Mouse (Mus musculus) megakaryocyte, embryonic 14.5 days (primary cell): Measurements from ENCODE around the gene Tcf12. TPM values are rescaled to one million over a fixed set of nuclear protein-coding genes. Genes with fewer than 3 reads are reported as not detected.
A peak's percentile ranks its signal among the peaks of the same experiment; 100 is the strongest.

ENCODE experiments used
- H3K27me3 ChIP-seq: replicated peaks from 2 replicates; pipeline ENCODE3; 2012; ENCODE audit warnings: inconsistent platforms
- H3K36me3 ChIP-seq: replicated peaks from 2 replicates; pipeline ENCODE3; 2012; ENCODE audit warnings: low read length, inconsistent platforms, mixed read lengths
- H3K4me1 ChIP-seq: 2 replicates; pipeline ENCODE4 v1.6.1; 2012; ENCODE audit warnings: inconsistent platforms
- H3K4me3 ChIP-seq: replicated peaks from 2 replicates; pipeline ENCODE3; 2012; ENCODE audit warnings: moderate library complexity, mild to moderate bottlenecking, inconsistent platforms
- H3K9me3 ChIP-seq: 2 replicates; pipeline ENCODE4 v1.6.1; 2012; ENCODE audit warnings: inconsistent platforms
- FLI1 ChIP-seq: IDR thresholded peaks from 2 replicates; pipeline ENCODE4 v1.6.1; 2012; ENCODE audit warnings: low read length, inconsistent platforms, mixed read lengths
- GATA1 ChIP-seq: IDR thresholded peaks from 3 replicates; pipeline ENCODE4 v1.6.1; 2012; ENCODE audit warnings: mixed read lengths, low read length, inconsistent platforms, borderline replicate concordance
- polyA plus RNA-seq: library from polyadenylated mRNA; stranded (reverse); fragments of >175 nt; gene quantifications from 2 replicates; pipeline ENCODE4 v1.2.3, GENCODE M21; 2012; ENCODE audit warnings: low replicate concordance; ENCODE audit not compliant: insufficient read depth

Gene Tcf12
- polyA plus RNA-seq: 2.3 and 6.1 TPM in 2 replicates

DNA sequence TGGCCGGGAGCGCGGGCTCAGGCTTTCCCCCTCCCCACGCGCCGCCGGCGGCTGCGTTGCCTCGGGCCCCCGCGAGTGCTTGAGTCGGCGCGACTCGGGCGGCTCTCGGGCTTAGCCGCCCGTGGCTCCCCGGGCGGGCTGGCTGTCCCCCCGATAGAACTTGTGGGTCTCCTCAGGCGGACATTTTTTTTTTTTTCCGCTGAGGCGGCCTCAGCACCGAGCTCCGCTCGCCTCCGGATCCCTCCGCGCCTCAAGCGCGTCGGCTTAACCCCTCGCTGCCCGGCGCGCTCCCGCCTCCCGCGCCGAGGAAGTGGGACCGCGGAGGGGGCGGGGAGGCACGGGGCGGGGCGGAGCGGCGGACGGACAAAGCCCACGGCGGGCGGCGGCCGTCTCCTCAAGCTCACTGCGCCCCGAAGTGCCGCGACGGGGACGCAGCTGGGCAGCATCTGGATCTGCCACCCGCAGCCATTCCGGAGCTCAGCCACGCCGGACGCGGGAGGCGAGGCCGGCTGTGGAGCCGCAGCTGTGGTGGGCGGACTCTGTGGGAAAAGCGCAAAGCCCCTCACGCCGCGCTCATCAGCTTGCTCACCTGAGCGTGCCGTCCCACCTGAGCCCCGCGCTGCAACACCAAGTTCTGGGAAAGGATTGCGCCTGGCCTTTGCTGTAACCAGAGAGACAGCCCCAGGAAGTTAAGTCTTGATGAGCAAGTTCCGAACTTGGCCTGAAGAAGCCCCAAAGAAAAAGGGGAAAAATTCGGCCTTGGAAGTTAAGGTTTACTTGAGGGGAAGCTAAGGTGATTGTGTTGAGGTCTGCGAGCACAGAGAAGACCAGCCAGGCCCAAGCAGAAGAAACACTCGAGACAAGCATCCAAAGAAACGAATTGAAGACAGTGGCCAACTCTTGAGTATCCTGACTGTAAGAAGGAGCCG, at the start of gene Tcf12:
TSS of gene Tcf12 (minus strand) at position 250 of the 929 bp plus-strand sequence.
- H3K9me3 ChIP-seq: no peaks in the 10 kb centered on the region
- H3K36me3 ChIP-seq: peaks cover 9% of the 10 kb centered on the region
- peaks cover 24% of the 10 kb centered on the region for H3K4me1 ChIP-seq
- TF ChIP-seq FLI1 (no peak), GATA1 (no peak)
- H3K27me3 ChIP-seq: no peaks in the 10 kb centered on the region
- peak within 1 kb of the TSS; percentile 95 for H3K4me3 ChIP-seq

- Histone ChIP-seq H3K4me3 (no peak overlapping the region), H3K4me1 (no peaks in the 10 kb centered on the region), H3K36me3 (no peaks in the 10 kb centered on the region), H3K27me3 (peaks cover 14% of the 10 kb centered on the region), H3K9me3 (no peaks in the 10 kb centered on the region)
- no peak for TF ChIP-seq FLI1
- TF ChIP-seq GATA1: no peak
Measured at GRCm38 (mm10) chr9:72158392-72158791, 46.7 kb upstream of the Tcf12 start.

GRCm38 (mm10) chr9:72157091-72157490, 45.4 kb upstream of the Tcf12 start:
- Histone ChIP-seq H3K36me3 (no peaks in the 10 kb centered on the region), H3K9me3 (no peaks in the 10 kb centered on the region), H3K4me3 (no peak overlapping the region), H3K4me1 (no peaks in the 10 kb centered on the region), H3K27me3 (peaks cover 14% of the 10 kb centered on the region)
- no peak for TF ChIP-seq GATA1
- no peak for TF ChIP-seq FLI1

- TF ChIP-seq FLI1 (no peak), GATA1 (no peak)
- Histone ChIP-seq H3K27me3 (peaks cover 17% of the 10 kb centered on the region), H3K9me3 (peaks cover 8% of the 10 kb centered on the region), H3K36me3 (no peaks in the 10 kb centered on the region), H3K4me3 (peak overlapping the region; percentile 74), H3K4me1 (no peaks in the 10 kb centered on the region)
Measured at GRCm38 (mm10) chr9:72155250-72156138, 43.8 kb upstream of the Tcf12 start.

DNA sequence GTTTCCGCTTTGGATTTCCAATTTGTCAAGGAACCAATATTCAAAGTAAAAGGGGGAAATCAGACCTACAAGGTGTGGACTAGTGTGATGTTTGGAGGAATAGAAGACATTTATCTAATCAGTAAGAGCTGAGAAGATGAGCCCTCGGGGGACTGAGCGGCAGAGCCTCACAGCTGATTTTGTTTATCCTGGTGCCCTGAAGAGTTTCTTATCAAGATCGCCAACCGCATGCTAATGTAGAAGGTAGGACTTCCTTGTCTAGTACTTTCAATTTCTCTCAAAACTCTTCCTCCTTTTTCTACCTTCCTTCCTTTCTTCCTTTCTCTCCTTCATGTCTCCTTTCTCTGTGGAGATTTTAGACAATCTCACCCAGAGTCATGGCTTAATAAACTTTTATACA, 32.5 kb upstream of the Tcf12 start:
- Histone ChIP-seq H3K27me3 (peaks cover 13% of the 10 kb centered on the region), H3K4me1 (no peaks in the 10 kb centered on the region), H3K4me3 (no peak overlapping the region), H3K9me3 (no peaks in the 10 kb centered on the region), H3K36me3 (no peaks in the 10 kb centered on the region)
- TF ChIP-seq FLI1 (no peak), GATA1 (no peak)

GRCm38 (mm10) chr9:72137899-72138298, 26.2 kb upstream of the Tcf12 start:
- H3K36me3 ChIP-seq: no peaks in the 10 kb centered on the region
- H3K4me1 ChIP-seq: peaks cover 9% of the 10 kb centered on the region; the same call in 1 of the 2 replicates
- TF ChIP-seq GATA1 (no peak), FLI1 (no peak)
- H3K27me3 ChIP-seq: no peaks in the 10 kb centered on the region
- no peaks in the 10 kb centered on the region for H3K9me3 ChIP-seq
- H3K4me3 ChIP-seq: no peak overlapping the region

- no peaks in the 10 kb centered on the region for H3K36me3 ChIP-seq
- H3K4me3 ChIP-seq: peak overlapping the region; percentile 95
- TF ChIP-seq GATA1 (no peak), FLI1 (no peak)
- H3K27me3 ChIP-seq: no peaks in the 10 kb centered on the region
- H3K4me1 ChIP-seq: peaks cover 23% of the 10 kb centered on the region
- no peaks in the 10 kb centered on the region for H3K9me3 ChIP-seq
Measured at GRCm38 (mm10) chr9:72133772-72134245, 22.1 kb upstream of the Tcf12 start.

DNA sequence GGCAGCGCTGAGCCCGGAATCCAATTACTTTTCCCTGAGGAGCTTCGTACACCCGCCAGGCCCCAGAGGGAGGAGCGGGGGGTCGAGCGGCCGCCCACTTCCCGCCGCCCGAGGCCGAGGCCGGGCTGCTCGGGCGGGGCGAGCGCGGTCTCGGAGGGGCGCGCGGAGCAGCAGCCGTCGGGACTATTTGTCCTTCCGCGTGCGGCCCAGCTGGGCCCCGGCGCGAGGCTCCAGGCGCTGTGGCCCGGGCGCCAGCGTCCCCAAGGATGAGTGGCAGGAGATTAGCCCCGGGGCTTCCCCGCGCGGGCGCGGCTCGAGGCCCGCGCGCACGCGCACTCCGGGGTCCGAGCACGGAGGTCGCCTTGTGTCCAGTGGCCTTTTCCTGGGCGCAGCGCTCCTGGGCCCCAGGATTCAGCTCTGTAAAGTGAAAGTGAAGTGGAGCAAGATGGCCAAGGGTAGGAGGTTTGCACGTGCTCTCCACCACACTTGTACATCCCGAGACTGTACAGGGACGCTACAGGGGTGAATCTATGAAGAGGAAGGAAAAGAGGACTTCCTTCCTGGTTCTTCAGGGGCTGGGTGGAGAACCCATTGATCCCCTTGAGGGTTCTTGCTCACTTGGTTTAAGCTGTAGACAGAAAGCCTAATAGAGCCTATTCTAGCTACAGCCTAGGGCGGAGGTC, 21.6 kb upstream of the Tcf12 start:
- H3K4me3 ChIP-seq: peak overlapping the region; percentile 95
- H3K36me3 ChIP-seq: no peaks in the 10 kb centered on the region
- TF ChIP-seq GATA1: no peak
- TF ChIP-seq FLI1: no peak
- no peaks in the 10 kb centered on the region for H3K27me3 ChIP-seq
- peaks cover 24% of the 10 kb centered on the region for H3K4me1 ChIP-seq
- no peaks in the 10 kb centered on the region for H3K9me3 ChIP-seq

GRCm38 (mm10) chr9:72132728-72133088, 21.0 kb upstream of the Tcf12 start:
- TF ChIP-seq GATA1 (no peak), FLI1 (no peak)
- Histone ChIP-seq H3K9me3 (no peaks in the 10 kb centered on the region), H3K36me3 (no peaks in the 10 kb centered on the region), H3K4me3 (peak overlapping the region; percentile 95), H3K27me3 (no peaks in the 10 kb centered on the region), H3K4me1 (peaks cover 25% of the 10 kb centered on the region)
